Mouse (Mus musculus): Measurements from ENCODE around the gene Ltbp2.

Gene Ltbp2

DNA sequence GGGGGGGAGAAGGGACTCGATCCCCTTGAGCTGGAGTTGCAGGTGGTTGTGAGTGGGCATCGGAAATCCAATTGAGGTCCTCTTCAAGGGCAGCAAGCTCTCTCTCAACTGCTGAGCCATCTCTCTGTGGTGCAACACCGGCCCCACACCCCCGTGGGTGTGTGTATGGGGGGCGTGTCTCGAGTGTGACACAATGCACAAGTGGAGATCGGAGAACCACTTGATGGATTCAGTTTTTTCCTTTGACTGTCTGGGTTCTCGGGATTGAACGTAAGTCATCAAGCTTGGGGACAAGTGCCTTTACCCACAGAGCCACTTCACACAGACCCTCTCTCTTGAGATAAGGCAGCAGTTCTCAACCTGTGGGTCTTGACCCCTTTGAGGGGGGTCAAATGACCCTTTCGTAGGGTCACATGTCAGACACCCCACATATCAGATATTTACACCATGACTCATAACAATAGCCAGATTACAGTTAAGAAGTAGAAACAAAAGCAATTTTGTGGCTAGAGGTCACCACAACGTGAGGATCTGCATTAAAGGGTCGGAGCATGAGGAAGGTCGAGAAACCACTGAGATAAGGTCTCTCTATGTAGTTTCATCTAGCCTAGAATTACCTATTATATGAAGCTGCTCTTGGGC lies 112.6 kb downstream of the Ltbp2 start:
- in situ Hi-C loops (cut with MboI, MseI), result no loop called here

DNA sequence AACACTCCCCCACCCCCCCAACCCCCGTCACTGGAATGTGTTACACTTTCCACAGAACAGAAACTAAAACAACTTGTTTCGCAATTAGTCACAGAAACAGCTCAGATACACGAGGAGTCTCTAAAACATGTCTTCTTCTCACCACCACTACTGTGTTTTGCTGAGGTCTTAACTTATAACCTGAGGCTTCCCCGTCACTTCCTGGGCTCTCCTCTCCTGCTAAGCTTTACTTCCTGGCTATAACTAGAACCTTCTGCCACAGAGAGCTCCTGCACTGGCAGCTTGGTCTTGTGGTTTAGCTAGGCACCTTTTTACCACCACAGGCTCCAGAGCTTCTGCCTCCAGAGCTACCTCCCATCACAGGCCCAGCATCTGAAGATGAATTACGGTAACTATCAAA lies 113.8 kb downstream of the Ltbp2 start:
- in situ Hi-C loops (cut with MboI, MseI), result no loop called here

DNA sequence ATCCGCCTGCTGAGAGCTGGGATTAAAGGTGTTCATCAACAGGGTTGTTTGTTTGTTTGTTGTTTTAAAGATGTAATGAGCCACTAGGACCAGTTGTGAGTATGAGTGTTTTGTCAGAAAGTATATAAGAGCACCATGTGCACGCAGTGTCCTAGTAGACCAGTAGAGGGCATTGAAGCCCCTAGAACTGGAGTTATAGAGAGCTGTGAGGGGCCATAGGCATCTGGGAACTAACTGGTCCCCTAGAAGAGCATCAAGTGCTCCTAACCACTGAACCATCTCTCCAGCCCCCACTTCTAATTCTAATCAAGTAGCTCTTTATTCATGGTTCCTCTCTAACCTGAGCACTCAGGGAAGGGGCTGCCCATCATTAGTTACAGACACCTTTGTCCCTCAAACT lies 117.3 kb downstream of the Ltbp2 start:
- in situ Hi-C loops (cut with MboI, MseI), result no loop called here

DNA sequence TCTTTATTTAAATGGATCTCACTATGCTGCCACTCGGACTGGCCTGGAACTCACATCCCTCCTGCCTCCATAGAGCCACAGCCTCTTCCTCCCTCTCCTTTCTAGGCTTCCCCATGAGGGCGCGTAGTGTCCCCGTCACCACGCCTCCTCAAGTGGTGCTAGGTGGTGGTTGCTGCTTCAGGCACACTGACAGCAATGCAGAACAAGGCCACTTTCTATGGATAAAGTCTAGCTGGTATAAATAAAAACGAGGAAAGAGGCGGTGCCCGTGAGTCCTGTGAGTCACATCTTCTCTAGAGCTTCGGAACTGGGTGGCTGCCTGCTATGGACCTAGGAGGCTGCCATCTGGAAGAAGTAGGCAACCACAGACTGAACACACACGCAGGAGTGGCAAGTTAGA lies 120.3 kb downstream of the Ltbp2 start:
- in situ Hi-C loops (cut with MboI, MseI), result no loop called here

DNA sequence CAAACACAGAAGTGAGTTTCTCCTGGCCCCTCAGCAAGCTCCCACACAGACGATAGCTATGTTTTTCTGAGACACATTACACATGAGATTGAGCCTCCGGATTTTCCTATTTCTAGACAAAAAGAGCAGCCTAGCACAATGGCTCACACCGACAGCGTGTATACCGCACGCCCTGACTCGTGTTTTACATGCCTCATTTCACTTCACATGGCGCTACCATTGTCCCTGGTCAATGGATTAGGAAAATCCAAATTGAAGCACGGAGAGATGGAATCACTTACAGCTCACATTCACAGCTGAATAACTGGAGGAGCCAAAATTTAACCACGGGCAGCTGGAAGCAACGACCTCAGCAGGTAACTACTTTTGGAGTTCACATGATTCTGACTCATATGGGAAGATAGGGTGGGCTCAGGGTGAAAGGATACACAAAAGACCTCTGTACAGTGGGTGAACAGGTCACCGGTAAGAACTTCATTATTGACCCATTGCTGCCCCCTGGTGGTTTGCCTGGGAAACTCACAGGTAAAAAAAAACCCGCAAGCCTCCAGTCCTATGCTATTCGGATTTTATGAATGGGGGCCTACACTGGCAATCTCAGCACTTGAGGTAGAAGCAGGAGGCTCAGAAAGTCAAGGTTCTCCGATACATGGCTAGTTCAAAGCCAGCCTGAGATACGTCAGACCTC lies 121.2 kb downstream of the Ltbp2 start:
- in situ Hi-C loops (cut with MboI, MseI), result no loop called here

DNA sequence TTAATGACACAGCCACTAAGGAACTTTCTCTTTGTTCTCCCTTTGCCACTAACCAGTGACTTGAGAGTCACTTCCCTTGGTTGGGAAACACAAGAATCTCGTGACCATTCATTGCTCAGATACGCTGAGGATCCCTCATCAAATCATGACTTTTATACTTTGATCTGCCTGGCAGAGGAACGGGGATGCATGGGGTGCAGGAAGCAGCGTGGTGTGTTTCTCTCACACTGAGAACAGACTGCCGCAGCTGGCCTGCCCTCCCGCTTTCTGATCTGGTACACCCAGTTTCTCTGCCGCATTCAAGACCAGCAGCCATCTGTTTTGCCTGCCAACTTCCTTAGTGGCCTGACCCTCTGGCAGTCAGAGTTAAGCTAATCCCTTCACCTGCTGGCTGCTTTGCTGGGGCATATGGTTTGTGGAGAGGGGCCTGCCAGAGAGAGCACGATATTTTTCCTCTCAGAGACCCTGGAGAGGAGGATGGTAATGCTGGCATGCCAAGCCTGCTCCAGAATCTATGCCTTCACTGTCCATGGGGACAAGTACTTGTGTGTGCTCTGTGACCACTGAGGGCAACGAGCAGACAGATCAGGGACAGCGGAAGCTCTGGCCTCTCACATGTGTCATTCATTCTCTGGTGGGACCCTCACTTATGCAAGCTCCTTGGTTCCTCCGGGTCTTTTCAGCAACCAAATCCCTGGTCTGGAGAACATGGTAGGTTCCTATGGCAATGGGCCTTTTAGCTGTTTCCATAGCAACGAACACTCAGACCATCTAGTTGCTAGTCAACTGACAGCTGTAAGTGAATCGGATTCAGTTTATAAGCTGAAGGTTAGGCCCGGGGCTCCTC lies 124.0 kb downstream of the Ltbp2 start:
- in situ Hi-C loops (cut with MboI, MseI), result loop anchor here (5.0 kb wide), 1 partner anchor 100 kb away; no protein-coding TSS in a partner anchor

DNA sequence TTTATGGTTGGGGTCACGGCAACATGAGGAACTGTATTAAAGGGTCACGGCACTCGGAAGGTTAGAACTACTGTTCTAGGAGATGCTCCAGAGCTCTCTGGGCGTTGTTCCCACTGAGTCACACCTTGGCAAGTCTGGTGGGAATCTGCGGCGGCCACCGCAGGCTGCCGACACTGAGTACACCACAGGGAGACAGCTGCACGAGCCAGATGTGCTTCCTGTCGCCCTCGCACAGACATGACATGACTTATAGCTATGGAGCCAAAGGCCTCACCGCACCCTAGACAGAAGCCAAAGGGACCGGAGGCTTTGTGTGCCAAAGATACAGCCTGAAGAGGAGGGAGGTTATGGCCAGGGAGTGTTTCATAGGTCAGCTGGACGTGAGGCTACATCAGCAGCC lies 125.7 kb downstream of the Ltbp2 start:
- in situ Hi-C loops (cut with MboI, MseI), result loop anchor here (5.0 kb wide), 1 partner anchor 98 kb away; no protein-coding TSS in a partner anchor

DNA sequence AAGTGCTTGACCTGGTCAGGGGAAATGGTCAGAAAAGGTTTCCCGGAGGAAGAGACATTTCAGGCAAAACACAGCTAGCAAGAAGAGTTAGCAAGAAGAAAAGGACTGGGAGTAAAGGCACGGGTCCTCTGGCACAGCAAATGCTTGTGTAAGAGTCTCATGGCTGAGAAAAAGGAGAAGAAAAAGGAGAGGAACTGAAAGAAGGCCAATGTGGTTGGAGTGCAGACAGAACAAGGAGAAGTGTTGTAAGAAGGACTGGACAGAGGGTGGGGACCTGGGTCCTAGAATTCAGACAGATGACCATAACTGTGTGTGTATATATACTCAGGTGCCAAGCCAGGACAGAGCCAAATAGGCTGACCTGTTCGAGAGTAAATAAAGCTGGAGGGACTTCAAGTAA lies 128.2 kb downstream of the Ltbp2 start:
- in situ Hi-C loops (cut with MboI, MseI), result no loop called here

DNA sequence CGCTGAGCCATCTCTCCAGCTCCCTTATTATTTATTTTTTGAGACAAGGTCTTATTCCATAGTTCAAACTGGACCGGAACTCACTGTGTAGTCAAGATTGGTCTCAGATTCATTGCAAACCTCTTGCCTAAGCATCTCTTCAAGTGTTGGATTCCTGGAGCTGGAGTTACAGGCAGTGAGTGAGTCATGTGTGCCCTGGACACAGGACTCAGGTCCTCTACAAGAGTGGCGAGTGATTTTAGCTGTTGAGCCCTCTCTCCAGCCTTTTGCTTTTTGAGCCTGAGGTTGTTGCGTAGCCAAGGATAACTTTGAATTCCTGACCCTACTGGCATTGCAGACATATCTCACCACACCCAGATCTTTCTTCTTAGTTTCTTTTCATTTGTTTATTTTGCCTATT lies 130.6 kb downstream of the Ltbp2 start:
- in situ Hi-C loops (cut with MboI, MseI), result no loop called here

DNA sequence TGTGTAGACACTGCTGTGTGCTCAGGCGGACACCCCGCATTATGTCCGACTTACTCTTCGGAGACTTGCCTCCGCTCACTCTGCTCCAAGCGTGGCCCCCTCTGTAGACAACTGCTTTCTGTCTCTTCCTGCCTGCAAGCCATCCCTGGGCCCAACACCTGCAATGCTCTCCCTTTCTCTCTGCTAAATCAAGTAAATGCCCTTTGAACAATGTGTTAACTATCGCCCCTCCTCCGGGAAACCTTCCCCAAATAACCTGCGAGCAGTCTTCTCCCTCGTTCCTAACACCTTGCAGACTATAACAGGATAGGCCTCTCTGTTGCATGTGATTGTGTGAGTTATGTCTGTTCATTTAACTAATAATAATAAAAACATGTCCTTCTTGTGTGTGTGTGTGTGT lies 132.8 kb downstream of the Ltbp2 start:
- in situ Hi-C loops (cut with MboI, MseI), result no loop called here

DNA sequence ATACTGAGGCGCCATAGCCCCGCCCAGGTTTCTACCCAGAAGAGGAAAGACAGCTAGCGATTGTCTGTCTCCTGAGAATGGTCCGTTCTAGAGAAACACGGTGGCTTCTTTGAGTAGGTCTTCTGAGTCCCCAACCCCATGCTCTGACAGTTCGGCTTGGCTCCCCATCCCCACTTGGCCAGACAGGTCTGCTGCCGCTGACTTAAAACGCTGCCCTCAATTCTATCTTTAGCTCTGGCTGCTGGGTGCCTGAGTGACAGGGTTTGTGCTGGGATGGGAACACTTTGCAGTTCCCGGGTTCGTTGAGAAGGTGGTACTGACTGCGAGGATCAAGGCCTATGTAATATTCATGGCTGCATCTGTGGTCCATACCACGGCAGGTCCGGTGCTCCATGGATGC lies 143.0 kb downstream of the Ltbp2 start:
- in situ Hi-C loops (cut with MboI, MseI), result no loop called here

Data from T-helper 1 cell (primary cell).